Mouse (Mus musculus) heart, embryonic 14.5 days (tissue): ENCODE measurements around the gene Taar2. TPM values are rescaled to one million over a fixed set of nuclear protein-coding genes. Genes with fewer than 3 reads are reported as not detected.

ENCODE experiments used
- ATAC-seq: fragments of 200-750 bp; cut with Nextera tagmentation; 2 replicates; pipeline ENCODE4 v1.8.0; 2017; ENCODE audit warnings: low read depth, moderate TSS enrichment; ENCODE audit not compliant: insufficient number of reproducible peaks, insufficient read depth, low FRiP score
- H3K27ac ChIP-seq, 2 experiments: fragments of 200-500 bp in 1 of 2; fragments of 300-500 bp in 1 of 2; sonication (generic) in 1 of 2; replicated peaks in 1 of 2; 2 replicates each; pipeline ENCODE4 v1.5.1; 2012 to 2014; ENCODE audit warnings: low read depth in 2 of 2, low read length in 2 of 2, control low read depth in 1 of 2, mild to moderate bottlenecking in 1 of 2, mixed read lengths in 1 of 2; ENCODE audit not compliant: control insufficient read depth in 1 of 2, insufficient read depth in 1 of 2
- H3K27me3 ChIP-seq: fragments of 300-500 bp; sonication (generic); 2 replicates; pipeline ENCODE4 v1.6.1; 2014; ENCODE audit warnings: mild to moderate bottlenecking, low read length, control low read depth; ENCODE audit not compliant: control insufficient read depth, insufficient read depth
- H3K36me3 ChIP-seq: fragments of 300-500 bp; sonication (generic); 2 replicates; pipeline ENCODE4 v1.6.1; 2014; ENCODE audit warnings: mild to moderate bottlenecking, control low read depth, low read length, mixed read lengths; ENCODE audit not compliant: control insufficient read depth, insufficient read depth
- H3K4me1 ChIP-seq, 2 experiments: fragments of 200-500 bp in 1 of 2; fragments of 300-500 bp in 1 of 2; sonication (generic) in 1 of 2; 2 replicates each; pipeline ENCODE4 v1.6.1; 2012 to 2014; ENCODE audit warnings: low read length in 2 of 2, control low read depth in 1 of 2, mixed read lengths in 1 of 2; ENCODE audit not compliant: control insufficient read depth in 2 of 2, insufficient read depth in 2 of 2
- H3K4me2 ChIP-seq: fragments of 300-500 bp; sonication (generic); 2 replicates; pipeline ENCODE4 v1.6.1; 2014; ENCODE audit warnings: mild to moderate bottlenecking, low read length
- H3K4me3 ChIP-seq, 2 experiments: fragments of 200-500 bp in 1 of 2; fragments of 300-500 bp in 1 of 2; sonication (generic) in 1 of 2; 2 replicates each; pipeline ENCODE4 v1.5.1; 2012 to 2014; ENCODE audit warnings: low read length in 2 of 2, mild to moderate bottlenecking in 2 of 2, control low read depth in 1 of 2, low read depth in 1 of 2, moderate library complexity in 1 of 2; ENCODE audit not compliant: control insufficient read depth in 1 of 2, insufficient read depth in 1 of 2
- H3K9ac ChIP-seq: fragments of 300-500 bp; sonication (generic); 2 replicates; pipeline ENCODE4 v1.6.1; 2014; ENCODE audit warnings: mild to moderate bottlenecking, low read length
- H3K9me3 ChIP-seq: fragments of 300-500 bp; sonication (generic); 2 replicates; pipeline ENCODE4 v1.6.1; 2016; ENCODE audit warnings: low read length, control low read depth; ENCODE audit not compliant: control insufficient read depth
- WGBS: fragments of 180-500 bp; shearing (Covaris S2); extraction: QIAGEN DNeasy Blood & Tissue Kit; methylation state at CpG from one replicate; pipeline ENCODE4 v1.1.7; 2014; 5-methylcytosine and 5-hydroxymethylcytosine counted together
- polyA plus RNA-seq: library from polyadenylated mRNA; unstranded; fragments of >200 nt; fragmentation: Nextera tagmentation; extraction: Ambion mirVana; gene quantifications from 2 replicates; pipeline ENCODE4 v1.2.1, GENCODE M21; 2014

The Taar2 gene
- polyA plus RNA-seq, 1 experiment from 2014 or later: not detected

GRCm38 (mm10) chr10:23960444-23960915 is 22.1 kb downstream of the Taar2 start, which contains the start of gene Taar4:
Taar4 (plus strand) TSS chr10:23960494.
- ATAC-seq: no peak
- WGBS: 92% methylated on average over 13 of the region's 13 CpGs

GRCm38 (mm10) chr10:23963444-23963843 is 25.1 kb downstream of the Taar2 start:
- Histone ChIP-seq H3K36me3 (no peaks in the 10 kb centered on the region), H3K4me1 (peaks cover 0 to 2% of the 10 kb centered on the region in 2 experiments; a peak in 2 of 4 replicates), H3K27me3 (no peaks in the 10 kb centered on the region), H3K27ac (peak overlapping the region; percentile 14 to 25; a peak in 1 of 4 replicates), H3K9me3 (0 out of 2 replicates have a peak, but pooled peaks cover 3% of the 10 kb centered on the region), H3K9ac (no peak overlapping the region), H3K4me2 (no peak overlapping the region), H3K4me3 (no peak overlapping the region)
- no peak for ATAC-seq
- 45% methylated on average over 3 of the region's 3 CpGs for WGBS

More at GRCm38 (mm10) chr10:23960444-23960915, 22.1 kb downstream of the Taar2 start, which contains the start of gene Taar4:
- Histone ChIP-seq H3K36me3 (no peaks in the 10 kb centered on the region), H3K4me3 (no peak within 1 kb of the TSS), H3K27ac (no peak within 1 kb of the TSS), H3K9ac (no peak within 1 kb of the TSS), H3K4me2 (no peak within 1 kb of the TSS), H3K27me3 (no peaks in the 10 kb centered on the region), H3K4me1 (peaks cover 0 to 2% of the 10 kb centered on the region in 2 experiments; a peak in 2 of 4 replicates), H3K9me3 (no peaks in the 10 kb centered on the region)

GRCm38 (mm10) chr10:23964921-23965610 is 26.7 kb downstream of the Taar2 start:
- Histone ChIP-seq H3K4me3 (no peak overlapping the region), H3K36me3 (no peaks in the 10 kb centered on the region), H3K9me3 (0 out of 2 replicates have a peak, but pooled peaks cover 3% of the 10 kb centered on the region), H3K9ac (no peak overlapping the region), H3K4me1 (peaks cover 0 to 2% of the 10 kb centered on the region in 2 experiments; a peak in 2 of 4 replicates), H3K27ac (no peak overlapping the region), H3K27me3 (no peaks in the 10 kb centered on the region), H3K4me2 (no peak overlapping the region)
- WGBS: 77% methylated on average over 6 of the region's 6 CpGs
- ATAC-seq: no peak

DNA sequence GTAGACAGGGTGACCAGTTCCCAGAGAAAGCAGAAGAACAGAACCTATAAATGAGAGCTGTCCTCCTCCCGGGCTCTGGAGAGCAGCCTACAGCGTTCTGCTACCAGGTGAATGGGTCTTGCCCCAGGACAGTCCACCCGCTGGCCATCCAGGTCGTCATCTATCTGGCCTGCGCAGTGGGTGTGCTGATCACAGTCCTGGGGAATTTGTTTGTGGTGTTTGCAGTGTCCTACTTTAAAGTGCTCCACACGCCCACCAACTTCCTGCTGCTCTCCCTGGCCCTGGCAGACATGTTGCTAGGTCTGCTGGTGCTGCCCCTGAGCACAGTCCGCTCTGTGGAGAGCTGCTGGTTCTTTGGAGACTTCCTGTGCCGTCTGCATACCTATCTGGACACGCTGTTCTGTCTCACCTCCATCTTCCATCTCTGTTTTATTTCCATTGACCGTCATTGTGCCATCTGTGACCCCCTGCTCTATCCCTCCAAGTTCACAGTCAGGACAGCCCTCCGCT is 32.3 kb downstream of the Taar2 start, which contains the start of gene Taar5:
TSS of gene Taar5 (plus strand) at position 51 of the 510 bp plus-strand sequence.
- no peaks in the 10 kb centered on the region for H3K36me3 ChIP-seq
- H3K4me1 ChIP-seq: no peaks in the 10 kb centered on the region
- no peak within 1 kb of the TSS for H3K27ac ChIP-seq
- no peak within 1 kb of the TSS for H3K4me3 ChIP-seq
- WGBS: 86% methylated on average over 11 of the region's 11 CpGs
- H3K9ac ChIP-seq: no peak within 1 kb of the TSS
- H3K9me3 ChIP-seq: 0 out of 2 replicates have a peak, but pooled peaks cover 3% of the 10 kb centered on the region
- H3K4me2 ChIP-seq: no peak within 1 kb of the TSS
- no peak for ATAC-seq
- H3K27me3 ChIP-seq: no peaks in the 10 kb centered on the region

GRCm38 (mm10) chr10:23971256-23971655 is 32.9 kb downstream of the Taar2 start:
- no peak for ATAC-seq
- Histone ChIP-seq H3K4me2 (no peak overlapping the region), H3K27ac (no peak overlapping the region), H3K4me1 (no peaks in the 10 kb centered on the region), H3K27me3 (no peaks in the 10 kb centered on the region), H3K9me3 (0 out of 2 replicates have a peak, but pooled peaks cover 2% of the 10 kb centered on the region), H3K4me3 (no peak overlapping the region), H3K9ac (no peak overlapping the region), H3K36me3 (no peaks in the 10 kb centered on the region)
- WGBS: 76% methylated on average over 5 of the region's 5 CpGs

- Histone ChIP-seq H3K9ac (no peak overlapping the region), H3K4me2 (no peak overlapping the region), H3K36me3 (no peaks in the 10 kb centered on the region), H3K4me1 (no peaks in the 10 kb centered on the region), H3K27ac (no peak overlapping the region), H3K4me3 (no peak overlapping the region), H3K9me3 (no peaks in the 10 kb centered on the region), H3K27me3 (no peaks in the 10 kb centered on the region)
- ATAC-seq: no peak
- 60% methylated on average over 4 of the region's 4 CpGs for WGBS
These were observed 39.6 kb downstream of the Taar2 start for GRCm38 (mm10) chr10:23977958-23978357.

- no peak overlapping the region for H3K9ac ChIP-seq
- H3K4me3 ChIP-seq: no peak overlapping the region
- no peak overlapping the region for H3K4me2 ChIP-seq
- no peak overlapping the region for H3K27ac ChIP-seq
- no peaks in the 10 kb centered on the region for H3K27me3 ChIP-seq
- H3K9me3 ChIP-seq: no peaks in the 10 kb centered on the region
- no peaks in the 10 kb centered on the region for H3K36me3 ChIP-seq
- WGBS: 35% methylated on average over 16 of the region's 16 CpGs
- no peaks in the 10 kb centered on the region for H3K4me1 ChIP-seq
- peak; percentile 31; the same call in 1 of the 2 replicates for ATAC-seq
These were observed 40.7 kb downstream of the Taar2 start for GRCm38 (mm10) chr10:23978901-23979705.
